Mouse (Mus musculus) cerebellum, adult 2 months (tissue): ENCODE results near the gene Fitm1. TPM values are rescaled to one million over a fixed set of nuclear protein-coding genes. Genes with fewer than 3 reads are reported as not detected.

ENCODE experiments used
- DNase-seq, 2 experiments: peaks; one replicate each; pipeline ENCODE4 v3.0.0; 2021
- H3K27ac ChIP-seq: fragments of 200-500 bp; 2 replicates; pipeline ENCODE4 v1.5.1; 2012; ENCODE audit warnings: low read length, control low read depth, inconsistent platforms; ENCODE audit not compliant: insufficient read depth
- H3K27me3 ChIP-seq: fragments of 200-500 bp; 2 replicates; pipeline ENCODE4 v1.6.1; 2012; ENCODE audit warnings: inconsistent platforms, mild to moderate bottlenecking, low read length, moderate library complexity; ENCODE audit not compliant: control insufficient read depth, insufficient read depth
- H3K4me1 ChIP-seq: fragments of 200-500 bp; 2 replicates; pipeline ENCODE4 v1.6.1; 2011; ENCODE audit warnings: low read length; ENCODE audit not compliant: control insufficient read depth, insufficient read depth
- H3K4me3 ChIP-seq: fragments of 200-500 bp; replicated peaks from 2 replicates; pipeline ENCODE3; 2011; ENCODE audit warnings: mild to moderate bottlenecking, low read depth, low read length, control low read depth; ENCODE audit not compliant: insufficient read depth
- CTCF ChIP-seq: fragments of 200-500 bp; IDR thresholded peaks from 2 replicates; pipeline ENCODE4 v1.5.1; 2011; ENCODE audit warnings: low read depth, mild to moderate bottlenecking, control low read depth, low read length, moderate library complexity, borderline replicate concordance; ENCODE audit not compliant: insufficient read depth
- POLR2A ChIP-seq: fragments of 200-500 bp; IDR thresholded peaks from 2 replicates; pipeline ENCODE4 v1.6.1; 2011; ENCODE audit warnings: low read length, control low read depth, borderline replicate concordance; ENCODE audit not compliant: insufficient read depth
- WGBS: fragments of 180-500 bp; shearing (Covaris S2); methylation state at CpG from one replicate; pipeline ENCODE4 v1.1.7; 2018; 5-methylcytosine and 5-hydroxymethylcytosine counted together
- polyA plus RNA-seq: library from polyadenylated mRNA; depleted of rRNA; stranded (reverse); fragments of >200 nt; gene quantifications from 2 replicates; pipeline ENCODE4 v1.2.3, GENCODE M21; 2012

Fitm1 gene
- polyA plus RNA-seq, 1 experiment, result not detected

DNA sequence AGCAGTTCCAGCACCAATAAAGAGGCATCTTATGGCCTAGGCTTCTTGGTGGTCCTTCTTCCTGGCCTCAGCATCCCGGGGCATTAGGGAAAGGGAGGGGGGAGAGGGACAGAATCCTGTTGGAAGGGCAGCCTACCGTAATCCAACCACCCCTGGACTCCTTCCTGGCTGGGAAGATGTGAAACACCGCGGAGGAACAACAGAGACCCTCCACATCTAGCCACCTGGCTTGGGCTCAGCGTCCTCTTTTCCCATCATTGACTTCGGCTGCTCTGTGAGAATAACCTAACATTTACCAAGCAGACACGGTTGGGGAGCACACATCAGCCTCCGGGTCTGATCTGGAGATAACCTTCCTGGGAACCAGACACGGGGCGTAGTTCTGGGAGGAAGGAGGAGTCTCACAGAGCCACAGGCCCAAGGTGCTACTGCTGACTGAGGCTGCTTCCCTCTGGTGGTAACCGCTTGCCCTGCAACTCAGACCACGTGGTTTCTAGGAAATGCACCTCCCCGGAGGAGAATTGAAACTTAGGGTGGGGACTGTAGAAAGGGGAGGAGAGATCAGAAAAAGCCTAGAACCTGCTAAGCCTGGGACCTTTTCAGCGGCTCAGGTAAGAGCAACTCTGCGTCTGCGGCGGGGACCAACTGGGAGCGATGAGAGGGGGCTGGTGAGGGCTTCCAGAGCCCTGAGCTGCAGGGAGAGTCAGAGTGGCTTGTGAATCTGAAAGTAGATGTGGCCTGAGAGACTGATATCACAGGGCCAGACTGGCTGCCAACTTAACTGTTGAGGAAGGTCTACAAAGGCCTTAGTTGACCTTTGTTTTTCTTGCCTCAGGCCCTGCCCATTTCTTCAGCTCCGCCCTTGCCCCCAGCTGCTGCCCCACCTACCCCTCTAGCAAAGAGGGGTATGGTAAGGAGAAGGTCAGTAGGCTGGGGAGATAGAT lies 28.5 kb downstream of the Fitm1 start:
- Histone ChIP-seq H3K27me3 (no peaks in the 10 kb centered on the region), H3K4me3 (peak overlapping the region; percentile 55), H3K27ac (0 out of 2 replicates have a peak overlapping the region, but pooled peaks have one; percentile 5), H3K4me1 (peaks cover 4% of the 10 kb centered on the region; the same call in 1 of the 2 replicates)
- TF ChIP-seq POLR2A (peak; percentile 25; the same call in 1 of the 2 replicates), CTCF (peak; percentile 92)
- WGBS, result 17% methylated on average over 19 of the region's 19 CpGs
- peak; percentile 83 to 84 for DNase-seq

DNA sequence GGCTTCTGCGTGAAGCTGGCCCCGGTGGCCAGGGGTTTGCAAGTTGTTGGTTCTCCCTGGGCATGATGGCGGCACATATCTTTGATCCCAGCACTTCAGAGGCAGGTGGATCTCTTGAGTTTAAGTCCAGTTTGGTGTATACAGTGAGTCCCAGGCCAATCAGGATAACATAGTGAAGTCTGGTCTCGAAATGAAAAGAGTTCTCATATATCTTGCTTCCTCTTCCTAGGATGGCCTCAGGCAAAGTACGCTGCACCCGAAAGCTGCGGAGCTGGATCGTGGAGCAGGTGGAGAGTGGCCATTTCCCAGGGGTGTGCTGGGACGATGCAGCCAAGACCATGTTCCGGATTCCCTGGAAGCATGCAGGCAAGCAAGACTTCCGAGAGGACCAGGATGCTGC lies 29.4 kb downstream of the Fitm1 start:
- H3K4me3 ChIP-seq, result no peak overlapping the region
- H3K27ac ChIP-seq, result no peak overlapping the region
- DNase-seq, result no peak
- H3K27me3 ChIP-seq, result no peaks in the 10 kb centered on the region
- WGBS, result 89% methylated on average over 11 of the region's 11 CpGs
- peaks cover 4% of the 10 kb centered on the region; the same call in 1 of the 2 replicates for H3K4me1 ChIP-seq
- no peak for TF ChIP-seq CTCF
- TF ChIP-seq POLR2A, result no peak

DNA sequence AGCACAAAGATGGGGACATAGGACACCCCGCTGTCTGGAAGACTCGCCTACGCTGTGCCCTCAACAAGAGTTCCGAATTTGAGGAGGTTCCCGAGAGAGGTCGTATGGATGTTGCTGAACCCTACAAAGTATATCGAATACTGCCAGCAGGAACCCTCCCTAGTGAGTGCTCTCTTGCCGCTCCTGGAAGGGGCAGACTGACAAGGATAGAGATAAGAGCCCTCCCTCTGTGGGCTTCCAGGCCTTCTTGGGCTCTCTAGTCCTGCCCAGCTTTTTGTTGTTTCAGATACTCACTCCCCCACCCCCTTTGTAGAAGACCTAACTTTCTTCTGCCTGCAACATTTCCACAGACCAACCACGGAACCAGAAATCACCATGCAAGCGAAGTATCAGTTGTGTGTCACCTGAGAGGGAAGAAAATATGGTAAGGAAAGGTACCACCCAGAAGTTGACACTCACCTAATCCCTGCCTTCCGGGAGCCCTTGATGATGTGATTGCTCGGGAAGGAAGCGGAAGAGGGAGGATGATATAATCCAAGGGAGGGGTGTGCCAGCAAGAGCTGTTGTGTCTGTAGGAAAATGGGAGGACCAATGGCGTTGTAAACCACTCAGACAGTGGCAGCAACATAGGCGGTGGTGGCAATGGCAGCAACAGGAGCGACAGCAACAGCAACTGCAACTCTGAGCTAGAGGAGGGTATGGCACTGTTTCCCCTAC lies 30.5 kb downstream of the Fitm1 start:
- TF ChIP-seq POLR2A (no peak), CTCF (no peak)

DNA sequence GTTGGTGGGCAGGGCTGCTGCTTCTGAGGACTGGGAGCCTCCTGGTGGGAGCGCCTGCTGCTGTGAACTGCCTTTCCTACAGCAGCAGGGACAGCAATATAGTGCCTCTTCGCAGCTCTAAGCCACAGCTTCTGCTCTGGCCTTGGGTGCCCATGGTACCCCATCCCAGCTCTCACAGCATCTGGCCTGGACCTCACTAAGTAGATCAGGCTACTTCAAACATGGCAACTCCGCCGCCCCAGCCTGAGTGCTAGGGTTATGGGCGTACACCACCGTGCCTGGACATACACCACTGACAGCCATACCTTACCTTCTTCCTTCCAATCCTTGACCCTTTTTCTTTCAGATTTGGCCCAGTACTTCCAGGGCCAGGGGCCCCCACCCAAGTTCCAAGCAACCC lies 32.9 kb downstream of the Fitm1 start:
- H3K27ac ChIP-seq, result no peak overlapping the region
- 98% methylated on average over 6 of the region's 6 CpGs for WGBS

More for the DNA sequence above, 30.5 kb downstream of the Fitm1 start:
- no peak overlapping the region for H3K27ac ChIP-seq
- 94% methylated on average over 16 of the region's 16 CpGs for WGBS
- DNase-seq, result no peak
- H3K4me3 ChIP-seq, result no peak overlapping the region
- no peaks in the 10 kb centered on the region for H3K27me3 ChIP-seq
- H3K4me1 ChIP-seq, result peaks cover 4% of the 10 kb centered on the region; the same call in 1 of the 2 replicates

DNA sequence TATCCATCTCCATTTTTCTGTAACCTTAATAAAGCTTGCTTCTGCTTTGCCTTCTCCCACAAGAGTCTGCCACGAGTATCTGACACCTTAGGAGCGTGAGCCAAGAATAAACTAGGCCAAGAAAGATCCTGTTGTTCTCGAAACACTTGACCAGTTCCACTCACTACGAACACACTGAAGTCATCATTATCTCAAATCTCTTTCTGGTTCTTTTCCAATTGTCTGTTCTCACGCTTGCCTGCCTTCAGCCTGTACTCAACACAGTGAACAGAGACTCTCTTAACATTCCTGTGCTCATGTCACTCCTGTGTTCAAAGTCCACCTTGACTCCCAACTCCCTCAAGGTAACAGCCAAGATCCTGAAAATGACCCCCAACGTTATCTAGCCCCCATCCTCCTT lies 37.9 kb downstream of the Fitm1 start:
- Histone ChIP-seq H3K4me3 (no peak overlapping the region), H3K4me1 (no peaks in the 10 kb centered on the region), H3K27me3 (no peaks in the 10 kb centered on the region), H3K27ac (no peak overlapping the region)
- WGBS, result 45% methylated on average over 6 of the region's 6 CpGs
- DNase-seq, result no peak
- TF ChIP-seq CTCF (no peak), POLR2A (no peak)

More for the DNA sequence above, 32.9 kb downstream of the Fitm1 start:
- no peak for DNase-seq
- no peak overlapping the region for H3K4me3 ChIP-seq
- peaks cover 4% of the 10 kb centered on the region; the same call in 1 of the 2 replicates for H3K4me1 ChIP-seq
- TF ChIP-seq CTCF, result no peak
- no peak for TF ChIP-seq POLR2A
- H3K27me3 ChIP-seq, result no peaks in the 10 kb centered on the region

DNA sequence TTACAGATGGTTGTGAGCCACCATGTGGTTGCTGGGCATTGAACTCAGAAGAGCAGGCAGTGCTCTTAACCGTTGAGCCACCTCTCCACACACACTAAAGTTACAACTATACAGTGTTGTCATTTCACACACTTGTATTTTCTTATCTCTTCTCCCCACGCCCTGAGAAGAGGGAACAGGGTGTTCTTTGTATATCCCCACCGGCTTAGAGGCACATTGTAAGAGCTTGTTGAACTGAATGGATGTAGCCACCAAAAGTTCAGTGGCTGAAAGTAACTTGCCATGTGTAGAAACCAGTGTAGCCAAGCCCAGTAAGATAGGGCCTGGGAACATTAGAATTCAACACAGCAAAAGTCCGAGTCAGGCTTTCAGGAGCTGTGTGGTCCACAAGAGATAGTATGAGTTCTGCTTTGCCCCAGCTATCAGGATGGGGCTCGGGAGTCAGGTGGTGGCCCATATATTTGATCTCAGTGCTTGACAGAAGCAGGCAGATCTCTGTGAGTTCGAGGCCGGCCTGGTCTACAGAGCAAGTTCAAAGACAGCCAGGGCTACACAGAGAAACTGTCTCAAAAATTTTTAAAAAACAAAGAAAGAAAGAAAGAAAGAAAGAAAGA lies 39.3 kb downstream of the Fitm1 start:
- WGBS, result 77% methylated on average over 7 of the region's 7 CpGs
- H3K27ac ChIP-seq, result no peak overlapping the region
- peaks cover 4% of the 10 kb centered on the region; the same call in 1 of the 2 replicates for H3K4me1 ChIP-seq
- no peak overlapping the region for H3K4me3 ChIP-seq
- no peak for DNase-seq
- TF ChIP-seq POLR2A, result no peak
- TF ChIP-seq CTCF, result no peak
- H3K27me3 ChIP-seq, result no peaks in the 10 kb centered on the region

DNA sequence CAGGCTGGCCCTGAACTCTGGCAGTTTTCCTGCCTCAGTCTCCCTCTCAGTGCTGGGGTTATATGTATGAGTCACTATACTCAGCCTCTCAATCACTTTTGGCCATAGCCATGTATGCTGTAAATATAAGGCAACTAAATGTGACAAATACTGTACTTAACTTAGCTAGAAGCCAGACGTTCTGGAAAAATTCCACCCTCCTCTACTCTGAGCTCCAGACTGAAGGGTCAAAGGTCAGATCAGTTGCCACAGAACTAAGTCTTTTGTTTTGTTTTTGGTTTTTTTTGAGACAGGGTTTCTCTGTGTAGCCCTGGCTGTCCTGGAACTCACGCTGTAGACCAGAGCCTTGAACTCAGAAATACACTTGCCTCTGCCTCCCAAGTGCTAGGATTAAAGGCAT lies 40.5 kb downstream of the Fitm1 start:
- peaks cover 4% of the 10 kb centered on the region; the same call in 1 of the 2 replicates for H3K4me1 ChIP-seq
- 72% methylated on average over 2 of the region's 2 CpGs for WGBS
- no peak for TF ChIP-seq POLR2A
- no peak for TF ChIP-seq CTCF
- H3K4me3 ChIP-seq, result no peak overlapping the region
- no peaks in the 10 kb centered on the region for H3K27me3 ChIP-seq
- no peak overlapping the region for H3K27ac ChIP-seq
- DNase-seq, result no peak
